Mouse (Mus musculus): ENCODE measurements around the gene Lyg1. TPM values are rescaled to one million over a fixed set of nuclear protein-coding genes. Genes with fewer than 3 reads are reported as not detected.
"Not testable (repeated sequence)": the region's sequence is repeated elsewhere in the genome, so short reads cannot be mapped to it uniquely, and the experiment has no call there.

The Lyg1 gene
- polyA plus RNA-seq, 1 experiment from 2014 or later = not detected

DNA sequence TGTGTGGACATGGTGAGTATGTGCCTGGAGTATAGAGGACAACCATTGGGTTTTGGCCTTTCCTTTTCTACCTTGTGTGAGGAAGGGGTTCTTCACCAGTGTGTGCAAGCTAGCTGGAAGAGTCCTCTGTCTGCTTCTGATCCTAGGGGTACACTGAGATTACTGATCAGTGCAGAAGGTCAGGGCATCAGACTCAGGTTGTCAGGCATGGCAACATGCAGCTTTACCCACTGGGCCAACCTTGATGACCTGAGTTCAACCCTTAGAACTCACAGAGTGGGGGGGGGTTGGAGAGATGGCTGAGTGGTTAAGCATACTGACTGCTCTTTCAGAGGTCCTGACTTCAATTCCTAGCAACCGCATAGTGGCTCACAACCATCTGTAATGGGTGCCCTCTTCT, 26.8 kb upstream of the Lyg1 start:
- Histone ChIP-seq H3K9me3 (no peaks in the 10 kb centered on the region), H3K4me2 (replicated peaks) (no peak overlapping the region), H3K4me1 (no peaks in the 10 kb centered on the region), H3K27me3 (replicated peaks) (no peaks in the 10 kb centered on the region), H3K36me3 (peaks cover 38% of the 10 kb centered on the region), H3K4me3 (no peak overlapping the region), H3K27ac (no peak overlapping the region), H3K9ac (no peak overlapping the region)
- 90% methylated on average over 1 of the region's 1 CpGs for WGBS
- ATAC-seq (ENCODE audit: low FRiP score, low read depth) = no peak

GRCm38 (mm10) chr1:37977303-37977702, 19.7 kb upstream of the Lyg1 start:
- 88% methylated on average over 7 of the region's 7 CpGs for WGBS
- no peaks in the 10 kb centered on the region for H3K36me3 ChIP-seq
- H3K27ac ChIP-seq = no peak overlapping the region
- H3K9me3 ChIP-seq = no peaks in the 10 kb centered on the region
- no peak overlapping the region for H3K4me3 ChIP-seq
- H3K9ac ChIP-seq = no peak overlapping the region
- H3K4me2 ChIP-seq (replicated peaks) = no peak overlapping the region
- no peak for ATAC-seq (ENCODE audit: low FRiP score, low read depth)
- H3K4me1 ChIP-seq = no peaks in the 10 kb centered on the region
- H3K27me3 ChIP-seq (replicated peaks) = no peaks in the 10 kb centered on the region

DNA sequence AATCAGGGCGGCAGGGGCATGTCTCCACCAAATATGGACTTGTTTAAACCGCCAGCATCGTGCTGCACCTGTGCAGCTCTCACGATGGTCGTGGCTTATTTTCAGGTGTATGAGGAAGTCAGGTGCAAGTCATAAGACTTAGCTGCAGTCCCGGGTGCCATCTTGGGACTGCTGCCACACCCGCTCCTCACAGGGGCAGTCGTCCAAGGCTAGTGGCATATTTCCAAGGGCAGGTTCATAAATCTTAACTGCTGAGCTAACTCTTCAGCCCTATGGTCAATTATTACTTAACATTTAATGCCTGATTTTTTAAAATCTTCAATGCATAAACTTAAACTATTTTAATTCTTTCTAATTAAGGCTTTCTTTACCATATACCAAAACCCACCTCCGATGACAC, 19.1 kb upstream of the Lyg1 start:
- H3K9ac ChIP-seq; H3K4me1 ChIP-seq; H3K4me3 ChIP-seq; H3K27me3 ChIP-seq (replicated peaks); H3K9me3 ChIP-seq; H3K36me3 ChIP-seq; H3K4me2 ChIP-seq (replicated peaks); H3K27ac ChIP-seq; ATAC-seq (ENCODE audit: low FRiP score, low read depth): not testable (repeated sequence)
- 79% methylated on average over 9 of the region's 9 CpGs for WGBS

DNA sequence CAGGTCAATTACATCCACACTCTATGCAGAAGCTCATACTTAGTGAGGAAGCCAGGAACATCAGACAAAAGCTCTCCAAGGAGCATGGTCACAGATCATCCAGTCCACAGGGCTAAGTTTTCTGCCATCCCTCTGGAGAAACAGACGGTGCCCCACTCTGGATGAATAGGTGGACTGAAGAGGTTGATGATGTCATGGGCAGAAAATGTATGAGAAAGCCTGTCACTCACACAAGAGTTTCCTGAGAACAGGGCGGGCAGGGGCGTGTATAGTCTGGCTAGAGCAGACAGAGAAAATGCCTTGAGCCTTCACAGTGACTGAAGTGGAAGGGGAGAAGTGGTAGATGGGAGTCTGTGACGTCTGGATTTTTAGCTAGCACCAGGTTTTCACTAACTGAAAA, 14.0 kb upstream of the Lyg1 start:
- no peak for ATAC-seq (ENCODE audit: low FRiP score, low read depth)
- 72% methylated on average over 4 of the region's 4 CpGs for WGBS
- H3K9ac ChIP-seq = no peak overlapping the region
- H3K4me2 ChIP-seq (replicated peaks) = no peak overlapping the region
- no peaks in the 10 kb centered on the region for H3K36me3 ChIP-seq
- no peaks in the 10 kb centered on the region for H3K9me3 ChIP-seq
- H3K27me3 ChIP-seq (replicated peaks) = no peaks in the 10 kb centered on the region
- no peak overlapping the region for H3K4me3 ChIP-seq
- H3K4me1 ChIP-seq = no peaks in the 10 kb centered on the region
- no peak overlapping the region for H3K27ac ChIP-seq

DNA sequence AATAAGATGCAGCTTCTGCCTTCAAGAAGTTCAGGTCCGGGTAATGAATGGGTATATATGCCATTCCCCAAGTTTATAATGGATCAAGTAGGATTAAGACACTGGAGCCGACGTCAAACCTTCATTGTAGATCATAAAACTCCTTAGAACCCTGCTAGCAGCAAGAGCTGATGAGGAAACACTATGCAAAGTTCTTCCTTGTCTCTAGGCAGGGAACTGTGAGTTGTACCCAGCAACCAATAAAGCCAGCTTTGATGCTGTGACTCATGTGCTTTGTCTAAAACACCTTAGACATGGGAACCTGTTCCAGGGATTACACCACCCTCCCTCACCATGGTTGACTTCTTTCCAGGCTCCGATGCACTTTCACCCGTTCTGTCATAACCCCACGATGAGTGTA, 11.2 kb upstream of the Lyg1 start:
- Histone ChIP-seq H3K9me3 (no peaks in the 10 kb centered on the region), H3K4me3 (no peak overlapping the region), H3K4me2 (replicated peaks) (no peak overlapping the region), H3K36me3 (no peaks in the 10 kb centered on the region), H3K27ac (no peak overlapping the region), H3K27me3 (replicated peaks) (no peaks in the 10 kb centered on the region), H3K9ac (no peak overlapping the region), H3K4me1 (no peaks in the 10 kb centered on the region)
- ATAC-seq (ENCODE audit: low FRiP score, low read depth) = no peak
- 80% methylated on average over 6 of the region's 6 CpGs for WGBS

DNA sequence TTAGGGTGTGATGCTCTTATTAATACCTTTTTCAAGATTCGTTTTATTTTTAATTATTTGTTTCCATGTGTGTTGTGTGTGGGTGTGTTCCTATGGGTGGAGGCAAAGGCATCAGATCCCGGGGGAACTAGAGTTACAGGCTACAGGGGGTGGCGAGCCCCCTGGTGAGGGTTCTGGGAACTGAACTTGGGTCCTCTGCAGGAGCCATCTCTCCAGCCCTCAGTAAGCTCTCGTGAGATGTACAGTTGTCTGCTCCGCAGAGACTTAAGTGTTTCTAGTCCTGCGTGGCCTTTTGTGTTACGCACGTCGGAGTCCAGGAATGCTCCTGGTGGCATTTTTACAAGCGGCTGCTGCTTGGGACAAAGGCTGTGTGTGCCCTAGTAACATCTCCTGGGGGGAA, 8.0 kb upstream of the Lyg1 start:
- Histone ChIP-seq H3K9me3 (no peaks in the 10 kb centered on the region), H3K4me2 (replicated peaks) (no peak overlapping the region), H3K4me1 (no peaks in the 10 kb centered on the region), H3K27me3 (replicated peaks) (no peaks in the 10 kb centered on the region), H3K4me3 (no peak overlapping the region), H3K27ac (no peak overlapping the region), H3K36me3 (no peaks in the 10 kb centered on the region), H3K9ac (no peak overlapping the region)
- no peak for ATAC-seq (ENCODE audit: low FRiP score, low read depth)
- 40% methylated on average over 10 of the region's 10 CpGs for WGBS

DNA sequence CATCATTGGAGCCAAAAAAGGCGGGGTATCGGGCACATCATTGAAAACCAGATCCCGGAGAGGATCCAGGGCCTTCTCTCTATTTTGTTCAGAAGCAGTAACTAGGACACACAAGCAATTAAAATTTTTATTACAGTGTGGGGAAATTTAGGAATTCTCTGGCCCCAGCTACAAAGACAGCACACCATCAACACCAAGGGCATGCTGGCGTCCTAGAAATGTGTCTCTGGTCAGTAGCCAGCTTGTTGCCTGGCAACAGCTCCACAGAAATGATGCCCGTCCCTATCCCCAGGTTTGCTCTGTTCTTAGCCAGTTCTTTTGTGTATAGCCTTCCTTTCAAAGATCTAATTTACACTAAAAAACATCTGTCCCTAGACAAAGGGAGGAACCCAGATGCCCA, 1.9 kb upstream of the Lyg1 start:
- Histone ChIP-seq H3K27me3 (replicated peaks) (no peaks in the 10 kb centered on the region), H3K36me3 (no peaks in the 10 kb centered on the region), H3K4me1 (0 out of 2 replicates have a peak, but pooled peaks cover 3% of the 10 kb centered on the region), H3K4me2 (replicated peaks) (no peak overlapping the region), H3K27ac (no peak overlapping the region), H3K9ac (no peak overlapping the region), H3K4me3 (no peak overlapping the region), H3K9me3 (no peaks in the 10 kb centered on the region)
- ATAC-seq (ENCODE audit: low FRiP score, low read depth) = no peak
- WGBS = 61% methylated on average over 5 of the region's 5 CpGs

DNA sequence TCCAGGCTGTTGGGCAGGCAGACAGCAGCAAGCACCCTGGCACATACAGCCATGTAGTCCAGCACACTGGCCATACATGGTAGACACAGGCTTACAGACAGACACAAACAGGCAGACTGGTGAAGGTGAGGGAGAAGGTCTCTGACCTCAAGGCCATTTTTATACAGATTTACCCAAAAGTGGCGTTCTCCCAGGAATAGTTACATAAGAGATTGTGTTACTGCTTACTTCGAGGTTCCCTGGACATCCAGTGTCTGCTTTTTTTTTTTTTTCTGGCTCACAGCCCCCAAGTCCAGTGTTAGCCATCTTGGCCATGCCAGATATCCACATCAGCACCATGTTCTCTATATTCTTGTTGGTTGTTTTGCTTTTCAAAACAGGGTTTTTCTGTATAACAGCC, 957 bp upstream of the Lyg1 start:
- H3K9ac ChIP-seq = no peak overlapping the region
- H3K4me2 ChIP-seq (replicated peaks) = no peak overlapping the region
- H3K9me3 ChIP-seq = no peaks in the 10 kb centered on the region
- H3K4me1 ChIP-seq = 0 out of 2 replicates have a peak, but pooled peaks cover 3% of the 10 kb centered on the region
- H3K27me3 ChIP-seq (replicated peaks) = no peaks in the 10 kb centered on the region
- no peak overlapping the region for H3K27ac ChIP-seq
- no peak for ATAC-seq (ENCODE audit: low FRiP score, low read depth)
- no peaks in the 10 kb centered on the region for H3K36me3 ChIP-seq
- no peak overlapping the region for H3K4me3 ChIP-seq
- 76% methylated on average over 2 of the region's 2 CpGs for WGBS

- H3K36me3 ChIP-seq = no peaks in the 10 kb centered on the region
- 0 out of 2 replicates have a peak, but pooled peaks cover 3% of the 10 kb centered on the region for H3K4me1 ChIP-seq
- H3K4me3 ChIP-seq = no peak overlapping the region
- H3K9me3 ChIP-seq = no peaks in the 10 kb centered on the region
- no peak overlapping the region for H3K4me2 ChIP-seq (replicated peaks)
- H3K27ac ChIP-seq = no peak overlapping the region
- ATAC-seq (ENCODE audit: low FRiP score, low read depth) = no peak
- H3K27me3 ChIP-seq (replicated peaks) = no peaks in the 10 kb centered on the region
- no peak overlapping the region for H3K9ac ChIP-seq
- 36% methylated on average over 3 of the region's 3 CpGs for WGBS
Measured at GRCm38 (mm10) chr1:37956690-37957431, 698 bp downstream of the Lyg1 start.

- Histone ChIP-seq H3K4me2 (replicated peaks) (no peak overlapping the region), H3K4me3 (no peak overlapping the region), H3K9ac (no peak overlapping the region), H3K4me1 (0 out of 2 replicates have a peak, but pooled peaks cover 3% of the 10 kb centered on the region), H3K27me3 (replicated peaks) (no peaks in the 10 kb centered on the region), H3K36me3 (no peaks in the 10 kb centered on the region), H3K27ac (no peak overlapping the region), H3K9me3 (no peaks in the 10 kb centered on the region)
- ATAC-seq (ENCODE audit: low FRiP score, low read depth) = no peak
- 90% methylated on average over 2 of the region's 2 CpGs for WGBS
Measured at GRCm38 (mm10) chr1:37955251-37955650, 2.3 kb downstream of the Lyg1 start.

DNA sequence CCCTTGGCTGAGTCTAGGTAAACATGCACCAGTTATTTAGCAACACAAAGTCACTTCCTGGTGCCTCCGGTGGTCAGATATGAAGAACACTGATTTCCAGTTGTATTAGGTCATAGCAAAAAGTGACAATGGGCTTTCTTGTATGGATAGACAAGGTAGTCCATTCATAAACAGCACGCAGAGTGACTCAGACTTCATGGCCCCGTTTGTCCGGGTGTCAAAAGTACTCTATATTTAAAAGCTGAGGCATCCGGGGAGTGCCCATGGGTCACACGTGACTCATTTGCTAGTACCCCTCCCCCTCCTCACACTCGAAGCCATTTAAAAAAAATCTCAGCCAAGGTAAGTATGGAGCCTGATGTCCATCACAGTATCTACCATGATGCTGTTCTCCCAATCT, 2.8 kb downstream of the Lyg1 start:
- 87% methylated on average over 7 of the region's 7 CpGs for whole genome bisulfite sequencing
- no peaks in the 10 kb centered on the region for H3K36me3 ChIP-seq
- H3K4me1 ChIP-seq = 0 out of 2 replicates have a peak, but pooled peaks cover 3% of the 10 kb centered on the region
- no peak overlapping the region for H3K9ac ChIP-seq
- H3K4me3 ChIP-seq = no peak overlapping the region
- H3K9me3 ChIP-seq = no peaks in the 10 kb centered on the region
- no peak overlapping the region for H3K27ac ChIP-seq
- H3K4me2 ChIP-seq (replicated peaks) = no peak overlapping the region
- H3K27me3 ChIP-seq (replicated peaks) = no peaks in the 10 kb centered on the region
- no peak for ATAC-seq (ENCODE audit: low FRiP score, low read depth)

- Histone ChIP-seq H3K4me1 (no peaks in the 10 kb centered on the region), H3K4me3 (no peak overlapping the region), H3K27me3 (replicated peaks) (no peaks in the 10 kb centered on the region), H3K27ac (no peak overlapping the region), H3K36me3 (no peaks in the 10 kb centered on the region), H3K9ac (no peak overlapping the region), H3K9me3 (no peaks in the 10 kb centered on the region), H3K4me2 (replicated peaks) (no peak overlapping the region)
- ATAC-seq (ENCODE audit: low FRiP score, low read depth) = no peak
- 80% methylated on average over 2 of the region's 2 CpGs for WGBS
Measured at GRCm38 (mm10) chr1:37948906-37949305, 8.7 kb downstream of the Lyg1 start.

GRCm38 (mm10) chr1:37931806-37932205, 25.8 kb downstream of the Lyg1 start:
- Histone ChIP-seq H3K4me3 (no peak overlapping the region), H3K9me3 (no peaks in the 10 kb centered on the region), H3K27ac (no peak overlapping the region), H3K4me2 (replicated peaks) (no peak overlapping the region), H3K9ac (no peak overlapping the region), H3K4me1 (no peaks in the 10 kb centered on the region), H3K36me3 (no peaks in the 10 kb centered on the region), H3K27me3 (replicated peaks) (no peaks in the 10 kb centered on the region)
- 32% methylated on average over 3 of the region's 3 CpGs for WGBS
- ATAC-seq (ENCODE audit: low FRiP score, low read depth) = no peak

Measured in neural tube, embryonic 12.5 days (tissue).